Mouse (Mus musculus): ENCODE measurements at regions not wholly inside any gene's neighbourhood (a gene's known extent, or its start where the extent isn't known, plus 50 kb on each side); places are given as distances from the start of the nearest gene placed in this dataset.

GRCm38 (mm10) chr3:133650025-133650424 is 105.1 kb upstream of the Tet2 start:
- Histone ChIP-seq H3K9me3 (ENCODE audit: control insufficient read depth, low read length) (no peaks in the 10 kb centered on the region), H3K27ac (ENCODE audit: low read depth) (no peak overlapping the region), H3K4me1 (replicated peaks; ENCODE audit: control insufficient read depth, insufficient read depth, low read length) (no peaks in the 10 kb centered on the region), H3K4me2 (ENCODE audit: low read length) (no peak overlapping the region), H3K4me3 (ENCODE audit: low read depth, low read length) (no peak overlapping the region), H3K9ac (ENCODE audit: low read length) (no peak overlapping the region), H3K27me3 (replicated peaks; ENCODE audit: control insufficient read depth, insufficient read depth, low read length) (no peaks in the 10 kb centered on the region), H3K36me3 (ENCODE audit: control insufficient read depth, insufficient read depth, low read length) (no peaks in the 10 kb centered on the region)
- no peak for ATAC-seq (replicated peaks; ENCODE audit: low FRiP score, low TSS enrichment, low read depth)
- no peak for DNase-seq (ENCODE audit: low spot score)

- 84% methylated on average over 4 of the region's 4 CpGs for WGBS
- Histone ChIP-seq H3K4me2 (ENCODE audit: low read length) (no peak overlapping the region), H3K4me1 (replicated peaks; ENCODE audit: control insufficient read depth, insufficient read depth, low read length) (no peaks in the 10 kb centered on the region), H3K4me3 (ENCODE audit: low read depth, low read length) (no peak overlapping the region), H3K27me3 (replicated peaks; ENCODE audit: control insufficient read depth, insufficient read depth, low read length) (no peaks in the 10 kb centered on the region), H3K9ac (ENCODE audit: low read length) (no peak overlapping the region), H3K27ac (ENCODE audit: low read depth) (no peak overlapping the region), H3K36me3 (ENCODE audit: control insufficient read depth, insufficient read depth, low read length) (no peaks in the 10 kb centered on the region), H3K9me3 (ENCODE audit: control insufficient read depth, low read length) (no peaks in the 10 kb centered on the region)
- no peak for DNase-seq (ENCODE audit: low spot score)
- ATAC-seq (replicated peaks; ENCODE audit: low FRiP score, low TSS enrichment, low read depth) = no peak
Observed at GRCm38 (mm10) chr3:133651996-133652395, 107.1 kb upstream of the Tet2 start.

DNA sequence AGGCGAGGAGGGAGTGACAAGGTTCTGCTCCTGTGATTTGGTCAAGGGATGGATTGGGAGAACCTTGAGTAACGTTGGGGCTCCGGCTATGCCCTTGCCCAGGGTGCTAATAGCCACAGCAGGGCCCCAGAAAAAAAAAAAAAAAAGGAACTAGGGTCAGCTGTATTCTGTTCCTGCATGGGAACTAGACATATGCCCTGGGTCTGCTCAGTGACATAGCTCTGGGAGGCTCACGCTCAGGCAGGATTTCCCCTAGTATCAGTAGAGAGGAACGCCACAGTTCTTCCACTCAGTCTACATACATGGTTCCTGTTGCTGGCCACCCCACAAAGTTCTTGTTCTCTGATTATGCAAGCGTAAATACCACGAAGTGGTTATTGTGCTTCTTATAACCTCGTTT is 114.8 kb upstream of the Tet2 start:
- no peaks in the 10 kb centered on the region for H3K27me3 ChIP-seq (replicated peaks; ENCODE audit: control insufficient read depth, insufficient read depth, low read length)
- 82% methylated on average over 8 of the region's 8 CpGs for WGBS
- DNase-seq (ENCODE audit: low spot score) (no peak), ATAC-seq (replicated peaks; ENCODE audit: low FRiP score, low TSS enrichment, low read depth) (no peak)
- no peak overlapping the region for H3K4me2 ChIP-seq (ENCODE audit: low read length)
- no peaks in the 10 kb centered on the region for H3K9me3 ChIP-seq (ENCODE audit: control insufficient read depth, low read length)
- H3K4me1 ChIP-seq (replicated peaks; ENCODE audit: control insufficient read depth, insufficient read depth, low read length) = no peaks in the 10 kb centered on the region
- H3K4me3 ChIP-seq (ENCODE audit: low read depth, low read length) = no peak overlapping the region
- H3K9ac ChIP-seq (ENCODE audit: low read length) = no peak overlapping the region
- no peaks in the 10 kb centered on the region for H3K36me3 ChIP-seq (ENCODE audit: control insufficient read depth, insufficient read depth, low read length)
- H3K27ac ChIP-seq (ENCODE audit: low read depth) = no peak overlapping the region

- Histone ChIP-seq H3K4me2 (ENCODE audit: low read length) (no peak overlapping the region), H3K27ac (ENCODE audit: low read depth) (no peak overlapping the region), H3K36me3 (ENCODE audit: control insufficient read depth, insufficient read depth, low read length) (no peaks in the 10 kb centered on the region), H3K27me3 (replicated peaks; ENCODE audit: control insufficient read depth, insufficient read depth, low read length) (no peaks in the 10 kb centered on the region), H3K4me3 (ENCODE audit: low read depth, low read length) (no peak overlapping the region), H3K4me1 (replicated peaks; ENCODE audit: control insufficient read depth, insufficient read depth, low read length) (no peaks in the 10 kb centered on the region), H3K9me3 (ENCODE audit: control insufficient read depth, low read length) (no peaks in the 10 kb centered on the region), H3K9ac (ENCODE audit: low read length) (no peak overlapping the region)
- WGBS = 48% methylated on average over 3 of the region's 3 CpGs
- no peak for DNase-seq (ENCODE audit: low spot score)
- ATAC-seq (replicated peaks; ENCODE audit: low FRiP score, low TSS enrichment, low read depth) = no peak
Observed at GRCm38 (mm10) chr3:133661303-133661702, 116.4 kb upstream of the Tet2 start.

DNA sequence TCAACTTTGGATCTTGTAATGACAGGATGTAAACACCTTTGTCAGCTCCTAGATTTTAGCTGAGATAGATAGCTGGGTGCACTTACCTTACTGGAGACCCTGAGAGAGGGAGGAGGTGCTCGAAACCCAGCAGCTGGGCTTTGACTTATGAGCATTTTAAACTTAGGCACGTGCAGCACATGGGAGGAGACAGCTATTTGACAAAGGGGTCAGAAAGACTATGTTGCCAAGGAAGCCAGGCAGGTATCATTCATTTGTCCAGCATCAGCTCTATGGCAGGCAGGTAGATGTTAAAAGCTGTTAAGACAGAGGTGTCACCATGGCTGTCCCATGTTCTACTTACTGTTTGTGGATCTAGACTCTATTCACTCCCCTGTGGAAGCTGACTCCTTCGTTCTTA is 120.0 kb upstream of the Tet2 start:
- H3K4me2 ChIP-seq (ENCODE audit: low read length) = no peak overlapping the region
- H3K27me3 ChIP-seq (replicated peaks; ENCODE audit: control insufficient read depth, insufficient read depth, low read length) = no peaks in the 10 kb centered on the region
- H3K27ac ChIP-seq (ENCODE audit: low read depth) = no peak overlapping the region
- H3K9ac ChIP-seq (ENCODE audit: low read length) = no peak overlapping the region
- no peak overlapping the region for H3K4me3 ChIP-seq (ENCODE audit: low read depth, low read length)
- ATAC-seq (replicated peaks; ENCODE audit: low FRiP score, low TSS enrichment, low read depth) (no peak), DNase-seq (ENCODE audit: low spot score) (no peak)
- H3K4me1 ChIP-seq (replicated peaks; ENCODE audit: control insufficient read depth, insufficient read depth, low read length) = no peaks in the 10 kb centered on the region
- no peaks in the 10 kb centered on the region for H3K36me3 ChIP-seq (ENCODE audit: control insufficient read depth, insufficient read depth, low read length)
- no peaks in the 10 kb centered on the region for H3K9me3 ChIP-seq (ENCODE audit: control insufficient read depth, low read length)
- 66% methylated on average over 3 of the region's 3 CpGs for WGBS

DNA sequence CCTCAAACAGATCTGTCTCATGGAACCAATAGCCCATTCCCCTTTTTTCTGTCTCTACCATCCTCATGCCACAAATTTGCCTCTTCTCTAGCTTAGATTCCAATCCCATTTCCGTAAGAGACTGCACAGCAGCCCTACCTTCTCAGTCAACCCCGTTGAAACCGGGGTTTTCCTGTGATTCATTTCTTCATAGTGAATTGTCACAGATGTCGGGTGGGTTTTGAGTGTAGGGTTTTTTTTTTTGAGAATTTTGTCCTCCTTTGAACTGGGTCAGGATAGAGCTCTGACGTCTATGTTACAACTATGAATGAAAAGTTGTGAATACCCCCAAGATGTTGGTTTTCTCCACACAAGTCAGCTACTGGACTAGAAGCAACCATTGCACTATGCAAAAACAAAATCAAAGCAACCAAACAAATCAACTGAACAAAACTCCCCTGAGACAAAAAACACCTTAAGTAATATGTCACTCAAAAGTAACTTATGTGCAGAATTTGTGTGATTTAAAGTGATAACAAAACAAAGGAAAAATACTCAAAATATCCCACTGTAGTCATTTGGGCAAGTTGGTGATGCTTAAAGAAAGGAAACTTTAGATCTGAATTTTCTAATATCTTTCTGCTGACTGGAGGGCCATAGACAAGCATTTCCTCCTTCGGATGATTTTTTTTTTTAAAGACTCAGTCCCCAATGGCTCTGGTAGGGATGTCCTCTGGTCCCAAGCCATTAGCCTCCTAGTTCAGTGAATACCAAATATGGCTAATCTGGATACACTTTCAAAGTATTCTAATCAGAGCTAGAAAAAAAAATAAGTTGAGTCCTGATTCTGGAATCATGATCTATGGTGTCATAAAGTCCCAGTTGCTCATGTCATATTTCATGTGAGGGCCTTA is 120.7 kb upstream of the Tet2 start:
- Histone ChIP-seq H3K27me3 (replicated peaks; ENCODE audit: control insufficient read depth, insufficient read depth, low read length) (no peaks in the 10 kb centered on the region), H3K4me2 (ENCODE audit: low read length) (no peak overlapping the region), H3K9ac (ENCODE audit: low read length) (no peak overlapping the region), H3K4me3 (ENCODE audit: low read depth, low read length) (no peak overlapping the region), H3K36me3 (ENCODE audit: control insufficient read depth, insufficient read depth, low read length) (no peaks in the 10 kb centered on the region), H3K4me1 (replicated peaks; ENCODE audit: control insufficient read depth, insufficient read depth, low read length) (no peaks in the 10 kb centered on the region), H3K27ac (ENCODE audit: low read depth) (no peak overlapping the region), H3K9me3 (ENCODE audit: control insufficient read depth, low read length) (no peaks in the 10 kb centered on the region)
- 95% methylated on average over 6 of the region's 6 CpGs for WGBS
- ATAC-seq (replicated peaks; ENCODE audit: low FRiP score, low TSS enrichment, low read depth) (no peak), DNase-seq (ENCODE audit: low spot score) (no peak)

GRCm38 (mm10) chr3:133672742-133673447 is 128.0 kb upstream of the Tet2 start:
- Histone ChIP-seq H3K36me3 (ENCODE audit: control insufficient read depth, insufficient read depth, low read length) (no peaks in the 10 kb centered on the region), H3K4me3 (ENCODE audit: low read depth, low read length) (no peak overlapping the region), H3K4me2 (ENCODE audit: low read length) (no peak overlapping the region), H3K27ac (ENCODE audit: low read depth) (no peak overlapping the region), H3K27me3 (replicated peaks; ENCODE audit: control insufficient read depth, insufficient read depth, low read length) (no peaks in the 10 kb centered on the region), H3K4me1 (replicated peaks; ENCODE audit: control insufficient read depth, insufficient read depth, low read length) (no peaks in the 10 kb centered on the region), H3K9me3 (ENCODE audit: control insufficient read depth, low read length) (no peaks in the 10 kb centered on the region), H3K9ac (ENCODE audit: low read length) (no peak overlapping the region)
- WGBS = 86% methylated on average over 10 of the region's 10 CpGs
- DNase-seq (ENCODE audit: low spot score) = no peak
- no peak for ATAC-seq (replicated peaks; ENCODE audit: low FRiP score, low TSS enrichment, low read depth)

GRCm38 (mm10) chr3:133677892-133678291 is 133.0 kb upstream of the Tet2 start:
- no peaks in the 10 kb centered on the region for H3K9me3 ChIP-seq (ENCODE audit: control insufficient read depth, low read length)
- H3K27ac ChIP-seq (ENCODE audit: low read depth) = no peak overlapping the region
- 85% methylated on average over 1 of the region's 1 CpGs for WGBS
- no peaks in the 10 kb centered on the region for H3K36me3 ChIP-seq (ENCODE audit: control insufficient read depth, insufficient read depth, low read length)
- H3K9ac ChIP-seq (ENCODE audit: low read length) = no peak overlapping the region
- no peak overlapping the region for H3K4me3 ChIP-seq (ENCODE audit: low read depth, low read length)
- H3K27me3 ChIP-seq (replicated peaks; ENCODE audit: control insufficient read depth, insufficient read depth, low read length) = no peaks in the 10 kb centered on the region
- H3K4me2 ChIP-seq (ENCODE audit: low read length) = no peak overlapping the region
- ATAC-seq (replicated peaks; ENCODE audit: low FRiP score, low TSS enrichment, low read depth) = no peak
- no peaks in the 10 kb centered on the region for H3K4me1 ChIP-seq (replicated peaks; ENCODE audit: control insufficient read depth, insufficient read depth, low read length)
- no peak for DNase-seq (ENCODE audit: low spot score)

DNA sequence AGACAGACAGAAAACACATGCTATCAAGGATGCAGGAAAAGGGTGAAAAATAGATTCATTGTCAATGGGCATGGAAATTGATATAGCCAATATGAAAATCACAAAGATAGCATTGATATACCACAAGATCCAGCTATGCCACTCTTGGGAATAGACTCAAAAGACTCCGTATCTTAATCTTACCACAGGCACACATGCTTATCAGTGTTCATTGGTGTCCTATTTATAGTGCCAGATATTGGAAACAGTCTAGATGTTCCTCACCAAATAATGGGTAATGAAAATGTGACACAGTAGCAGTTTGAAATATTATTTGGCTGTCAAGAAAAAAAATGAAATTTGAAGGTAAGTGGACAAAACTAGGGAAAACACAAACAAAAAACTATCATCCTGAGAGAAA is 135.0 kb upstream of the Tet2 start:
- Histone ChIP-seq H3K4me1 (replicated peaks; ENCODE audit: control insufficient read depth, insufficient read depth, low read length) (no peaks in the 10 kb centered on the region), H3K9me3 (ENCODE audit: control insufficient read depth, low read length) (no peaks in the 10 kb centered on the region), H3K36me3 (ENCODE audit: control insufficient read depth, insufficient read depth, low read length) (no peaks in the 10 kb centered on the region), H3K9ac (ENCODE audit: low read length) (no peak overlapping the region), H3K4me3 (ENCODE audit: low read depth, low read length) (no peak overlapping the region), H3K27me3 (replicated peaks; ENCODE audit: control insufficient read depth, insufficient read depth, low read length) (no peaks in the 10 kb centered on the region), H3K27ac (ENCODE audit: low read depth) (no peak overlapping the region), H3K4me2 (ENCODE audit: low read length) (no peak overlapping the region)
- no peak for DNase-seq (ENCODE audit: low spot score)
- 92% methylated on average over 1 of the region's 1 CpGs for WGBS
- ATAC-seq (replicated peaks; ENCODE audit: low FRiP score, low TSS enrichment, low read depth) = no peak

Data from intestine, embryonic 14.5 days (tissue).